Mouse (Mus musculus) intestine, postnatal 0 days (tissue): ENCODE results near the gene Mapre3. TPM values are rescaled to one million over a fixed set of nuclear protein-coding genes. Genes with fewer than 3 reads are reported as not detected.

Experiments used
- ATAC-seq: fragments of 200-750 bp; cut with Nextera tagmentation; 2 replicates; pipeline ENCODE4 v1.8.0; 2017; ENCODE audit warnings: mild to moderate bottlenecking, moderate TSS enrichment, moderate library complexity
- H3K27ac ChIP-seq: fragments of 300-500 bp; sonication (generic); 2 replicates; pipeline ENCODE4 v1.5.1; 2014; ENCODE audit warnings: mild to moderate bottlenecking, low read depth, low read length, moderate library complexity
- H3K27me3 ChIP-seq: fragments of 300-500 bp; sonication (generic); replicated peaks from 2 replicates; pipeline ENCODE4 v1.6.1; 2014; ENCODE audit warnings: low read length, mixed read lengths; ENCODE audit not compliant: control insufficient read depth, insufficient read depth
- H3K36me3 ChIP-seq: fragments of 300-500 bp; sonication (generic); 2 replicates; pipeline ENCODE4 v1.6.1; 2014; ENCODE audit warnings: mild to moderate bottlenecking, moderate library complexity; ENCODE audit not compliant: control insufficient read depth, insufficient read depth
- H3K4me1 ChIP-seq: fragments of 300-500 bp; sonication (generic); replicated peaks from 2 replicates; pipeline ENCODE4 v1.6.1; 2014; ENCODE audit warnings: antibody characterized with exemption, low read length, mixed read lengths; ENCODE audit not compliant: control insufficient read depth, insufficient read depth
- H3K4me2 ChIP-seq: fragments of 300-500 bp; sonication (generic); replicated peaks from 2 replicates; pipeline ENCODE4 v1.6.1; 2014; ENCODE audit warnings: low read depth, mild to moderate bottlenecking, moderate library complexity
- H3K4me3 ChIP-seq: fragments of 300-500 bp; sonication (generic); 2 replicates; pipeline ENCODE4 v1.5.1; 2014; ENCODE audit warnings: low read depth, low read length
- H3K9ac ChIP-seq: fragments of 300-500 bp; sonication (generic); 2 replicates; pipeline ENCODE4 v1.6.1; 2014; ENCODE audit warnings: mild to moderate bottlenecking, low read depth, low read length
- H3K9me3 ChIP-seq: fragments of 300-500 bp; sonication (generic); 2 replicates; pipeline ENCODE4 v1.6.1; 2016; ENCODE audit warnings: mixed run types; ENCODE audit not compliant: control insufficient read depth
- CTCF ChIP-seq: sonication (generic); IDR thresholded peaks from 2 replicates; pipeline ENCODE4 v1.5.1; 2016; ENCODE audit warnings: low read depth, mild to moderate bottlenecking, control low read depth, antibody characterized with exemption, moderate library complexity
- WGBS: fragments of 180-500 bp; shearing (Covaris S2); extraction: QIAGEN DNeasy Blood & Tissue Kit; methylation state at CpG from one replicate; pipeline ENCODE4 v1.1.7; 2014; 5-methylcytosine and 5-hydroxymethylcytosine counted together
- polyA plus RNA-seq: library from polyadenylated mRNA; unstranded; fragments of >200 nt; fragmentation: Nextera tagmentation; extraction: Ambion mirVana; gene quantifications from 2 replicates; pipeline ENCODE4 v1.2.1, GENCODE M21; 2015

Mapre3 gene
- polyA plus RNA-seq, 1 experiment from 2014 or later, result 25.5 TPM

- peak overlapping the region; percentile 62 for H3K9ac ChIP-seq
- ATAC-seq, result no peak
- H3K4me1 ChIP-seq, result peaks cover 11% of the 10 kb centered on the region; the same call in 1 of the 2 replicates
- peak overlapping the region; percentile 44 for H3K4me3 ChIP-seq
- no peaks in the 10 kb centered on the region for H3K9me3 ChIP-seq
- peak overlapping the region; percentile 63 for H3K4me2 ChIP-seq
- no peaks in the 10 kb centered on the region for H3K27me3 ChIP-seq
- 57% methylated on average over 7 of the region's 7 CpGs for WGBS
- no peak for TF ChIP-seq CTCF
- peak overlapping the region; percentile 75 for H3K27ac ChIP-seq
- peaks cover 20% of the 10 kb centered on the region for H3K36me3 ChIP-seq
These were observed 99.7 kb downstream of the Mapre3 start for GRCm38 (mm10) chr5:30914101-30914635.

- Histone ChIP-seq H3K4me1 (peaks cover 11% of the 10 kb centered on the region; the same call in 1 of the 2 replicates), H3K4me2 (peak overlapping the region; percentile 63), H3K27ac (0 out of 2 replicates have a peak overlapping the region, but pooled peaks have one; percentile 75), H3K4me3 (peak overlapping the region; percentile 44), H3K36me3 (peaks cover 25% of the 10 kb centered on the region), H3K9ac (peak overlapping the region; percentile 62; the same call in 1 of the 2 replicates), H3K27me3 (no peaks in the 10 kb centered on the region), H3K9me3 (no peaks in the 10 kb centered on the region)
- no peak for TF ChIP-seq CTCF
- 60% methylated on average over 6 of the region's 6 CpGs for WGBS
- no peak for ATAC-seq
These were observed 100.4 kb downstream of the Mapre3 start for GRCm38 (mm10) chr5:30914849-30915248.

DNA sequence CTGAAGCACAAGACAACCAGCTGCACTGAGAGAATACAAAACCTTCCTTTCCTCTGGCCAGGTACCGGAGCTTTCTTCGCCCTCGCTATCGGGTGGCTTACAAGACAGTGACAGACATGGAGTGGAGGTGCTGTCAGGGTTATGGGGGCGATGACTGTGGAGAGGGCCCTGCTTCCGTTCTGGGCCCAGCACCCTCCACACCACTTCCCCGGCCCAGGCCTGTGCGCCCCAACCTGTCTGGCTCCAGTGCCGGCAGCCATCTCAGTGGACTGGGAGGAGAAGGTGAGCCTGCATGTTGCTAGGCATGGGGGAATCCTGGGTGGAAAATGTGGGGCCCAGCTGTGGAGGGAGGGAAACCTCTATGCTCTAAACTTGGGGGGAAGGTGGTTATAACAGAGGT is 101.0 kb downstream of the Mapre3 start:
- peaks cover 7% of the 10 kb centered on the region; the same call in 1 of the 2 replicates for H3K4me1 ChIP-seq
- peaks cover 25% of the 10 kb centered on the region for H3K36me3 ChIP-seq
- no peak for TF ChIP-seq CTCF
- peak overlapping the region; percentile 44 for H3K4me3 ChIP-seq
- ATAC-seq, result peak; percentile 0; the same call in 1 of the 2 replicates
- H3K27ac ChIP-seq, result peak overlapping the region; percentile 55
- H3K9me3 ChIP-seq, result no peaks in the 10 kb centered on the region
- 53% methylated on average over 9 of the region's 9 CpGs for WGBS
- H3K9ac ChIP-seq, result 0 out of 2 replicates have a peak overlapping the region, but pooled peaks have one; percentile 0
- peak overlapping the region; percentile 63 for H3K4me2 ChIP-seq
- no peaks in the 10 kb centered on the region for H3K27me3 ChIP-seq

Other genes with a start within 250 kb of the Mapre3 start
- 7.3 and 8.1 TPM in 2 replicates for gene Kcnk3, start 226.5 kb upstream of the Mapre3 start, polyA plus RNA-seq
- gene Slc35f6, start 166.7 kb upstream of the Mapre3 start, polyA plus RNA-seq, result 71.6 and 79.4 TPM in 2 replicates
- gene Cenpa, start 147.9 kb upstream of the Mapre3 start, polyA plus RNA-seq, result 62.0 and 79.2 TPM in 2 replicates
- 2.7 and 3.0 TPM in 2 replicates for gene Dpysl5, start 103.1 kb upstream of the Mapre3 start, polyA plus RNA-seq
- gene Tmem214, start 53.4 kb downstream of the Mapre3 start, polyA plus RNA-seq, result 46.1 and 47.6 TPM in 2 replicates
- 5.5 and 6.5 TPM in 2 replicates for gene Agbl5, start 74.1 kb downstream of the Mapre3 start, polyA plus RNA-seq
- 458 and 495 TPM in 2 replicates for gene Ost4, start 93.1 kb downstream of the Mapre3 start, polyA plus RNA-seq
- 63.2 and 63.7 TPM in 2 replicates for gene Emilin1, start 98.8 kb downstream of the Mapre3 start, polyA plus RNA-seq
- gene Khk, start 106.8 kb downstream of the Mapre3 start, polyA plus RNA-seq, result 89.6 and 97.9 TPM in 2 replicates
- 535 and 618 TPM in 2 replicates for gene Cgref1, start 130.9 kb downstream of the Mapre3 start, polyA plus RNA-seq
- 150 and 161 TPM in 2 replicates for gene Preb, start 145.7 kb downstream of the Mapre3 start, polyA plus RNA-seq
- gene Tcf23, start 154.0 kb downstream of the Mapre3 start, polyA plus RNA-seq, result 1.8 and 2.3 TPM in 2 replicates
- gene Atraid, start 233.7 kb downstream of the Mapre3 start, polyA plus RNA-seq, result 227 and 250 TPM in 2 replicates
- 18.0 and 20.0 TPM in 2 replicates for gene Slc5a6, start 234.3 kb downstream of the Mapre3 start, polyA plus RNA-seq
- gene Cad, start 240.1 kb downstream of the Mapre3 start, polyA plus RNA-seq, result 3.2 and 3.7 TPM in 2 replicates